Mouse (Mus musculus) gastrocnemius, adult 2 months (tissue): ENCODE measurements around the gene Tmem86b. TPM values are rescaled to one million over a fixed set of nuclear protein-coding genes. Genes with fewer than 3 reads are reported as not detected.

Source experiments
- DNase-seq: peaks from one replicate; pipeline ENCODE4 v3.0.0; 2022
- H3K27ac ChIP-seq: fragments of 200-600 bp; 2 replicates; pipeline ENCODE4 v1.8.1; 2022; ENCODE audit warnings: mild to moderate bottlenecking
- H3K4me3 ChIP-seq: fragments of 200-600 bp; 2 replicates; pipeline ENCODE4 v1.8.1; 2022; ENCODE audit warnings: mild to moderate bottlenecking, moderate library complexity
- CTCF ChIP-seq: fragments of 200-600 bp; IDR thresholded peaks from 2 replicates; pipeline ENCODE4 v1.8.1; 2022; ENCODE audit warnings: antibody characterized with exemption, mild to moderate bottlenecking, moderate library complexity
- intact Hi-C: fragments of 180-260 bp; cut with DNase I; formaldehyde crosslinking; loops from one replicate; pipeline ENCODE4 v1.15.1; 2025
- long read RNA-seq, 2 experiments: library from polyadenylated mRNA; stranded (forward); transcript quantifications; one replicate each; pipeline ENCODE4 v2.0.0; 2021
- total RNA-seq, 2 experiments: library from RNA; stranded (reverse); gene quantifications; 2 replicates each; pipeline ENCODE4 v1.2.3; 2021

Tmem86b gene
- total RNA-seq = 1 to 10 TPM; 2.6 to 3.3 TPM
- long read RNA-seq, experiment 1, partial matches to known transcripts = 0 of 2 reads
- long read RNA-seq, experiment 1, other reads (novel, unspliced or antisense) = 1 of 2 reads
- long read RNA-seq, experiment 2, partial matches to known transcripts = 0 of 1 reads
- long read RNA-seq, experiment 2, other reads (novel, unspliced or antisense) = 0 of 1 reads

DNA sequence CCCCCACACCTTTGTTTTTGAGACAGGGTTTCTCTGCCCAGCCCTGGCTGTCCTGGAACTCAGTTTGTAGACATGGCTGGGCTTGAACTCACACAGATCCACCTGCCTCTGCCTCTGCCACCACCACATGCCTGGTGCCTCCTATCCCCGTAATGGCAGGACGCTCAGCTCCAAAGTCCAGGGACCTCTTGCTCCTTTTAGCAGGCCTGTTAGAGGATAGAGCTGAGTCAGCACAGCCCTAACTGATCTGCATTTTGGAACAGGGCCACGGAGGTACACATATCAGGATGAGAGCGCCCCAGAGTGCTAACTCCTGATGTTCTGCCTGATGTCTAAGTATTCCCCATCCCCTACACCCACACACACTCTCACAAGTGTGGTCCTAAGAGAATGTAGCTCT is at the start of gene Tmem86b:
Tmem86b (minus strand) TSS at position 392 of the 400 bp plus-strand sequence.
- DNase-seq = no peak
- Histone ChIP-seq H3K4me3 (no peak within 1 kb of the TSS), H3K27ac (no peak within 1 kb of the TSS)
- intact Hi-C loops = no loop called here
- TF ChIP-seq CTCF = no peak

GRCm38 (mm10) chr7:4675200-4675599 is 44.0 kb upstream of the Tmem86b start:
- TF ChIP-seq CTCF = no peak
- H3K4me3 ChIP-seq = no peak overlapping the region
- H3K27ac ChIP-seq = no peak overlapping the region
- intact Hi-C loops = no loop called here
- no peak for DNase-seq

- intact Hi-C loops = no loop called here
- Histone ChIP-seq H3K4me3 (no peak overlapping the region), H3K27ac (no peak overlapping the region)
- TF ChIP-seq CTCF = no peak
- DNase-seq = no peak
Observed at GRCm38 (mm10) chr7:4674114-4674731, 43.0 kb upstream of the Tmem86b start.

DNA sequence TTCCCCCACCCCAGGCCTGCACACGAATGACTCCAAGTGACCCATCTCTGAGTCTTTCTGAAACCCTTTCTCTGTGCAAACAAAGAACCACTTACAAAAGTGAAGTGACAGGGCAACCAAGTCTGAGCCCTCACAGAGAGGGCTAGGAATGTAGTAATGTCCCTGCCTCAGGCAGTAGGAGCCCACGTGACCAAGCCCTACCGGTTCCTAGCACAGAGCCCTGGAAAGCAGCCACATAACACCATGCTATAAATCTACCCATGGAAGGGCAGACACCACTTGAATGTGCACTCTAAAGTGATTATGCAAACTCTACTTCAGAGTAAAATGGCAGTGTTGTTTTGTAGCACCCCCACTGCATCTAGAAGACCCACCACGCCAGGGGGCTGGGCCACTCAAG is 40.7 kb upstream of the Tmem86b start:
- H3K27ac ChIP-seq = no peak overlapping the region
- intact Hi-C loops = no loop called here
- no peak for DNase-seq
- no peak overlapping the region for H3K4me3 ChIP-seq
- no peak for TF ChIP-seq CTCF

DNA sequence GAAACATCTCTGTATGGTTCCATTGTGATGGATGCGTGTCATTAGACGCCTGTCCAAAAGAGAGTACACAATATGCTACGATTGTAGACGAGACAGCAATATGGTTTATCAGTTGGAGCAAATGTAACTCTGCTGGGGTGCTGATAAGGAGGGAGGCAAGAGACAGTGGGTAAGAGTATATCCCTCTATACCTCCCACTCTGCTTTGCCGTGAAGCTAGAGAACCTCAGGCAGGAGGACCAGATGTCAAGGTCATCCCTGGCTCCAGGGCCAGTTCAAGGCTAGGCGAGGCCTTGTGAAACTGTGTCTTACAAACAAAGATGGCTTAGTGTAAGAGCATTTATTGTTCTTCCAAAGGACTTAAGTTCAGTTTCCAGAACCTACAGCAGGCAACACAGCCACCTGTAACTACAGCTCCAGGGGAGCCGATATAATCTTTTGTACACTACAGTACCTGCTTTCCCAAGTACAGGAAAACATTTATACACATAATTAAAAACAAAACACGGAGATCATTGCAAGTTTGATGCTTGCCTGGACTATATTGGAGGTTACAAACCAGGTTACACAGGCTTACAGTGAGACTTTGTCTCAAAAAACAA is 39.5 kb upstream of the Tmem86b start:
- no peak for TF ChIP-seq CTCF
- Histone ChIP-seq H3K27ac (no peak overlapping the region), H3K4me3 (no peak overlapping the region)
- intact Hi-C loops = no loop called here
- no peak for DNase-seq

GRCm38 (mm10) chr7:4669156-4669555 is 37.9 kb upstream of the Tmem86b start:
- TF ChIP-seq CTCF = no peak
- intact Hi-C loops = no loop called here
- DNase-seq = no peak
- no peak overlapping the region for H3K27ac ChIP-seq
- no peak overlapping the region for H3K4me3 ChIP-seq

GRCm38 (mm10) chr7:4668506-4668905 is 37.3 kb upstream of the Tmem86b start:
- Histone ChIP-seq H3K4me3 (no peak overlapping the region), H3K27ac (no peak overlapping the region)
- intact Hi-C loops = no loop called here
- no peak for DNase-seq
- TF ChIP-seq CTCF = no peak

DNA sequence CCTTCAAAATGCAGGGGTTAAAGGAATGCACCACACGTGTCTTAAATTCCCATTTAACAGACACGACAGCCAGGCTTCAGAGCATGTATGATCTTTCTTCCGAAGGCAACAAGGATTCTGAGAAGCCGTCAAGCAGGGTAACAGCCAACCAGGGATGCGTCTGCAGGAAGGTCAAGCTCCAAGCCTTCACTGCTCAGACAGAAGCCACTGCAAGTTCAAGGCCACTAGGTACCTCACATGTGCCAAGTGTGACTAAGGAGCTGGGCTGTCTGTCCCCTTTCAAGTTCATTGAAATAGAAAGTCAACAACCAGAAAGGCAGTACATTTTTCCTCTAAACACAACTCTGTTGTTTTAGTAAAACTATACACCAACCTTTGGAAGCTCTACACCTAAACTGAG is 35.6 kb upstream of the Tmem86b start:
- H3K4me3 ChIP-seq = no peak overlapping the region
- no peak for DNase-seq
- TF ChIP-seq CTCF = no peak
- intact Hi-C loops = no loop called here
- no peak overlapping the region for H3K27ac ChIP-seq

DNA sequence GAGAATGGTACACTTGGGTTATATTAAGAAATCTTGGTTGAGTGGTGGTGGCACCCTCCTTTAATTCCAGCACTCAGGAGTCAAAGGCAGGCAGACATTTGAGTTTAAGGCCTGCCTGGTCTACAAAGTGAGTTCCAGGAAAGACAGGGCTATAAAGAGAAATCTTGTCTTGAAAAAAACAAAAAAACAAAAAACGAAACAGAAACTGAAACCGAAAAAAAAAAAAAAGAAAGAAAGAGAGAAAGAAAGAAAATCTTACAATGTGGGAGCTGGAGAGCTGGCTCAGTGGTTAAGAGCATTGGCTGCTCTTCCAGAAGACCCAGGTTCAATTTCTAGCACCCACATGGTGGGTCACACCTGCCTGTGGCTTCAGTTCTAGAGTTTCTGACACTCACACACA is 32.5 kb upstream of the Tmem86b start:
- Histone ChIP-seq H3K4me3 (no peak overlapping the region), H3K27ac (no peak overlapping the region)
- intact Hi-C loops = no loop called here
- DNase-seq = no peak
- TF ChIP-seq CTCF = no peak

- no peak for TF ChIP-seq CTCF
- intact Hi-C loops = no loop called here
- no peak for DNase-seq
- Histone ChIP-seq H3K27ac (no peak overlapping the region), H3K4me3 (no peak overlapping the region)
Observed at GRCm38 (mm10) chr7:4663179-4663578, 32.0 kb upstream of the Tmem86b start.

- H3K4me3 ChIP-seq = peak overlapping the region; percentile 84
- H3K27ac ChIP-seq = peak overlapping the region; percentile 99
- TF ChIP-seq CTCF = no peak
- intact Hi-C loops = loop anchor here (1.0 to 10.0 kb wide), 2 partner anchors 25 to 135 kb away; partner anchors contain the start of genes Hspbp1 and Rpl28
- DNase-seq = no peak
Observed at GRCm38 (mm10) chr7:4659911-4660443, 28.8 kb upstream of the Tmem86b start.

- DNase-seq = peak; percentile 99
- intact Hi-C loops = loop anchor here (1.0 to 10.0 kb wide), 2 partner anchors 26 to 136 kb away; partner anchors contain the start of genes Hspbp1 and Rpl28
- peak within 1 kb of the TSS; percentile 99 for H3K27ac ChIP-seq
- peak within 1 kb of the TSS; percentile 84 for H3K4me3 ChIP-seq
- peak; percentile 46 for TF ChIP-seq CTCF
Observed at GRCm38 (mm10) chr7:4658912-4659551, 27.8 kb upstream of the Tmem86b start, which contains the start of gene Ppp6r1. Gene Ppp6r1, minus strand, starts transcription at chr7:4659019.
